Mouse (Mus musculus) lung, postnatal 0 days (tissue): Measurements from ENCODE around the gene Prss35. TPM values are rescaled to one million over a fixed set of nuclear protein-coding genes. Genes with fewer than 3 reads are reported as not detected.

Experiments used
- ATAC-seq: fragments of 200-750 bp; cut with Nextera tagmentation; 2 replicates; pipeline ENCODE4 v1.8.0; 2017; ENCODE audit warnings: moderate library complexity
- DNase-seq: peaks from one replicate; pipeline ENCODE4 v3.0.0-alpha.2; 2016; ENCODE audit warnings: low spot score
- H3K27ac ChIP-seq: fragments of 300-500 bp; sonication (generic); 2 replicates; pipeline ENCODE4 v1.5.1; 2014; ENCODE audit warnings: antibody characterized with exemption, mild to moderate bottlenecking, low read length, mixed read lengths
- H3K27me3 ChIP-seq: fragments of 300-500 bp; sonication (generic); replicated peaks from 2 replicates; pipeline ENCODE4 v1.6.1; 2014; ENCODE audit warnings: low read length, mixed read lengths; ENCODE audit not compliant: insufficient read depth
- H3K36me3 ChIP-seq: fragments of 300-500 bp; sonication (generic); 2 replicates; pipeline ENCODE4 v1.6.1; 2014; ENCODE audit warnings: low read length, mixed read lengths; ENCODE audit not compliant: insufficient read depth
- H3K4me1 ChIP-seq: fragments of 300-500 bp; sonication (generic); 2 replicates; pipeline ENCODE4 v1.6.1; 2014; ENCODE audit warnings: antibody characterized with exemption, low read depth, low read length, mixed read lengths; ENCODE audit not compliant: insufficient read depth
- H3K4me2 ChIP-seq: fragments of 300-500 bp; sonication (generic); replicated peaks from 2 replicates; pipeline ENCODE4 v1.6.1; 2014; ENCODE audit warnings: low read depth, mild to moderate bottlenecking, low read length, moderate library complexity, mixed read lengths
- H3K4me3 ChIP-seq: fragments of 300-500 bp; sonication (generic); 2 replicates; pipeline ENCODE4 v1.5.1; 2014; ENCODE audit warnings: low read depth, low read length
- H3K9ac ChIP-seq: fragments of 300-500 bp; sonication (generic); replicated peaks from 2 replicates; pipeline ENCODE4 v1.6.1; 2014; ENCODE audit warnings: low read depth, mild to moderate bottlenecking
- H3K9me3 ChIP-seq: fragments of 300-500 bp; sonication (generic); 2 replicates; pipeline ENCODE4 v1.6.1; 2016; ENCODE audit warnings: low read length, mixed read lengths
- CTCF ChIP-seq: IDR thresholded peaks from 2 replicates; pipeline ENCODE4 v1.5.1; 2016; ENCODE audit warnings: antibody characterized with exemption, mild to moderate bottlenecking
- EP300 ChIP-seq: IDR thresholded peaks from 2 replicates; pipeline ENCODE4 v1.6.1; 2016; ENCODE audit warnings: antibody characterized with exemption, mild to moderate bottlenecking, control low read depth
- WGBS: fragments of 180-500 bp; shearing (Covaris S2); extraction: QIAGEN DNeasy Blood & Tissue Kit; methylation state at CpG from one replicate; pipeline ENCODE4 v1.1.7; 2014; 5-methylcytosine and 5-hydroxymethylcytosine counted together
- polyA plus RNA-seq: library from polyadenylated mRNA; unstranded; fragments of >200 nt; fragmentation: Nextera tagmentation; extraction: Ambion mirVana; gene quantifications from 2 replicates; pipeline ENCODE4 v1.2.1, GENCODE M21; 2015

Gene Prss35
- polyA plus RNA-seq, 1 experiment from 2014 or later, result 18.0 TPM

DNA sequence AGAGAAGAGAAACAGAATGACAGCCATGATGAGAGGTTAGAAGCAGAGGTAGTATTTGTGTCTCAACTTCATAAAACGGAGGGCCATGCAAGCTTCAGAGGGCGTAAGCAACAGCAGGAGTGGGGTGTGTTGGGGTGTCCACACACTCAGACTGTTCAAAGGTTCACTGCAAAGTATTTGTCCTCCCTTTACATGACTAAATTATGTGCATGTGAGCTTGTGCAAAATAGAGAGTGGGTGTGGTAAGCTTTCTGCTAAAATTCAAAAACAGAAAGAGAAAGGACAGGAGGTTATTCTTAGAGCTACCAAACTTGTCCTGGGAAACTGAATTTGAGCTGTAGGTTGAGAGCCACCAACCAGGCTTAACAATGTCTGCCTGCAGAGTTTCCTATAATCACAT, 39.4 kb downstream of the Prss35 start:
- ATAC-seq, result no peak
- H3K9me3 ChIP-seq, result no peaks in the 10 kb centered on the region
- H3K27me3 ChIP-seq, result no peaks in the 10 kb centered on the region
- no peak overlapping the region for H3K4me2 ChIP-seq
- H3K27ac ChIP-seq, result no peak overlapping the region
- 88% methylated on average over 2 of the region's 2 CpGs for WGBS
- DNase-seq, result no peak
- TF ChIP-seq EP300 (no peak), CTCF (no peak)
- H3K9ac ChIP-seq, result no peak overlapping the region
- no peak overlapping the region for H3K4me3 ChIP-seq
- H3K4me1 ChIP-seq, result no peaks in the 10 kb centered on the region
- H3K36me3 ChIP-seq, result no peaks in the 10 kb centered on the region

DNA sequence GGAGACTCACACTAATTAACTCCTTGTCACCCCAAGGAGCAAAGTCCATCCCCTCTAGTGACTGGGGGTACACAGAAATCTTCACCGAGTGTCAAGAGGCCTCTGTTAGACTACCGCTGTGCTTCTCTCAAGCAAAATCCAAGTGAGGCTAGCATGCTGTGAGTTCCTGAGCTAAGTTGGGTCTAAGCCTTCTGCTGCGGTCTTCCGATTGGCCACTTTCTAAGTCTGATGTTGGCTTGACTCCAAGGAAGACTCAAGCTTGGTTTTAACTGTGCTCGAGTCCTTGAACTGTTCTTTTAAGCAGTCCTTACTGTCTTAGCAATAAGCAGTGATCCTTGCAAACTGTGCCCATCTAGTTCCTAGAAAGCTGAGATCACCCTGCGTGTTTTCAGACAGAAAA, 45.7 kb downstream of the Prss35 start:
- Histone ChIP-seq H3K4me3 (no peak overlapping the region), H3K27me3 (no peaks in the 10 kb centered on the region), H3K9ac (no peak overlapping the region), H3K4me1 (no peaks in the 10 kb centered on the region), H3K4me2 (no peak overlapping the region), H3K27ac (no peak overlapping the region), H3K36me3 (no peaks in the 10 kb centered on the region), H3K9me3 (no peaks in the 10 kb centered on the region)
- DNase-seq (no peak), ATAC-seq (no peak)
- WGBS, result 59% methylated on average over 6 of the region's 6 CpGs
- no peak for TF ChIP-seq CTCF
- TF ChIP-seq EP300, result no peak

DNA sequence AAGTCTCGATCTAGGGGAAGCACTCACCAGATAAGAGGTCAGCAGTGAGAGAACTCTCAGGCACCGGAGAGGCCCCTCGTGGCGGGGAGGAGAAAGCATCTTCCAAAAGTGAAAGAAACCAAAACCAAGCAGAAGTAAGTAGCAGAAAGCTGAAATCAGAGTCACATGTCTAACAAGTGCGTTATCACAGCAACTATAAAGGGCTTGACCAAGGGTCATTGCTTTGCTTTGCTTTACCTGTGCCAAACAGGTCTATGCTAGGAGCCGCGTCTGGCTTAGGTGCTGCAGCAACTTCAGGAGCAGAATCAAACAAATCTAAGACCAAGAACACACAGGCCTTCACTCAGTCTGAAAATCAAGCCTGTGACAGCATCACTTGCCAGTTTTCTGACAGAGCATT, 48.5 kb downstream of the Prss35 start:
- no peaks in the 10 kb centered on the region for H3K4me1 ChIP-seq
- H3K9me3 ChIP-seq, result no peaks in the 10 kb centered on the region
- 64% methylated on average over 7 of the region's 7 CpGs for WGBS
- H3K4me3 ChIP-seq, result no peak overlapping the region
- no peaks in the 10 kb centered on the region for H3K27me3 ChIP-seq
- H3K27ac ChIP-seq, result no peak overlapping the region
- DNase-seq, result no peak
- ATAC-seq, result no peak
- no peak overlapping the region for H3K9ac ChIP-seq
- TF ChIP-seq EP300 (no peak), CTCF (no peak)
- H3K4me2 ChIP-seq, result no peak overlapping the region
- H3K36me3 ChIP-seq, result no peaks in the 10 kb centered on the region

DNA sequence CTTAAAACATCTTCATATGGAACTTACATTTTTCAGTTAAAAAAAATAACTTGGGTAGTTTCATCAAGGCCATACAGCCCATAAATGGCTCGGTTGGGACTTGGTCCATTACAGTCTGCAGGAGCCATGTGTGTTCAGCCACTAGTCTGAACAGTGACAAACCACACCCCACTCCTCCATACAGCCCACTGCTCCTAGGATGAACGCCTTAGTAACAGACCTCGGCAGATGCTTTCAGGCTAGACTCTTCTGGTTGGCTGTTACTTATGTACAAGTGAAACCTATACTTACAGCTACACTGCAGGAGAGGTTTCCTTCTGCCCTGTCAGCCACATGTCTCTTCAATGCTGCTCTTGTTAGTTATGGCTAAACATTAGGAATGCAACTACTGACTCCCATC, 51.8 kb downstream of the Prss35 start:
- Histone ChIP-seq H3K9ac (no peak overlapping the region), H3K4me2 (no peak overlapping the region), H3K36me3 (no peaks in the 10 kb centered on the region), H3K4me3 (no peak overlapping the region), H3K4me1 (no peaks in the 10 kb centered on the region), H3K9me3 (no peaks in the 10 kb centered on the region), H3K27me3 (no peaks in the 10 kb centered on the region), H3K27ac (no peak overlapping the region)
- DNase-seq (no peak), ATAC-seq (no peak)
- TF ChIP-seq EP300, result no peak
- TF ChIP-seq CTCF, result no peak
- WGBS, result 73% methylated on average over 3 of the region's 3 CpGs

DNA sequence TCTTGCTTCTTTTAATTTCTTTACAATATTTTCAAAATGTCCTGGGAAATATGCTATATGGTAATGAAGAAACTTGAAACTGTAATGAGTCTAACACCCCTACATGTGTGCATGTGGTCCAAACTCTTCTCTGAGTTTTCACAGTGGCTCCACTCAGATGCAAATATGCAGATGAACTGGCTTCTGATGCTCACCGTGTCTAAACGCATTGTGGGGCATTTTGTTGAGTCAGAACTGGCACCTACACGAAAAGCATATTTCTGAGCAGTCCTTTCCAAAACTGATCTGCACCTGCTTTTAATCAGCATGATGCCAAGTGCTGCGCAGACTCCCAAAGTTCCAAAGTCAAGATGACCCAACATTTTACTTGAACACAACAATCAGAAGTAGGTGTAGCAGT, 54.1 kb downstream of the Prss35 start:
- no peak for ATAC-seq

DNA sequence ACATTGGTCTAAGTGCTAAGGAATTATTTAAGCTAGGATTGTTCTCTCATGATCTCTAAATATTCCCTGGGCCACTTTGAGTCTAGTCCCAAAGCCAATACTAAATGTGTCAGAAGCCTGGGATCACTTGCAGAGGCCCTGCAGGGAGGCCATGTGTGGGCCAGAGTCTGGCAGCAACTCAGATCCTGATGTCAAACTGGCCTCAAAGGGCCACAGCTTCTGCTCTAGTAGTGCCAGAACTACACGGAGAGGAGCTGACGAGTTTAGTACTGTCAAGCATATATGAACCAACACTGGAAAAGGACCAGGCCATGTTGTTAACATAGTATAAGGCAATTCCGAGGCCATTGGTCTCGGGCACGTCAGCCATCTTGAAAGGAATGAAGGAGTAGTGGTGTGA, 54.7 kb downstream of the Prss35 start:
- DNase-seq, result no peak

More for the DNA sequence above, 54.1 kb downstream of the Prss35 start:
- Histone ChIP-seq H3K27ac (no peak overlapping the region), H3K36me3 (no peaks in the 10 kb centered on the region), H3K4me3 (no peak overlapping the region), H3K27me3 (no peaks in the 10 kb centered on the region), H3K9ac (no peak overlapping the region), H3K9me3 (no peaks in the 10 kb centered on the region), H3K4me2 (no peak overlapping the region), H3K4me1 (no peaks in the 10 kb centered on the region)
- 81% methylated on average over 4 of the region's 4 CpGs for WGBS
- TF ChIP-seq CTCF, result no peak
- TF ChIP-seq EP300, result no peak
- no peak for DNase-seq

DNA sequence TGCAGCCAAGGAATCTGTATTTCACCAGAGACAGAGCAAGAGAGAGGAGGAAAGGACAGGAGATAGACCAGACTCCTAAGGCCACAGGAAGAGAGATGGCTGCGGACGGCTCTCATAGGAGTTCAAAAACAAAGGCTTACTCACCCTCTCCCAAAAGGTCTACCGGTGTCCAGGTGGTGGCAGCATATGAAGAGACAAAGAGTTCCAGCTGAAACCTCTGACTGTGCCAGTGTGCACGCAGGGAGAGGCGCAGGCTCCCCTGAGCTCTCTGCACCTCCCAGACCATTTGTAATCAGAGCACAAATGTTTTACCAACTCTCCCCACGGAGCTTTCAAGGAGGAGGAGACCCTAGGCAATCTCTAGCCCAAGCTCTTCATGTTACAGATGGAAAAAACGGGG, 55.2 kb downstream of the Prss35 start:
- no peak overlapping the region for H3K4me2 ChIP-seq
- no peaks in the 10 kb centered on the region for H3K9me3 ChIP-seq
- TF ChIP-seq CTCF, result no peak
- no peak for TF ChIP-seq EP300
- H3K9ac ChIP-seq, result no peak overlapping the region
- H3K36me3 ChIP-seq, result no peaks in the 10 kb centered on the region
- no peak overlapping the region for H3K4me3 ChIP-seq
- DNase-seq (no peak), ATAC-seq (no peak)
- WGBS, result 35% methylated on average over 7 of the region's 7 CpGs
- no peaks in the 10 kb centered on the region for H3K27me3 ChIP-seq
- H3K27ac ChIP-seq, result no peak overlapping the region
- H3K4me1 ChIP-seq, result no peaks in the 10 kb centered on the region

More for the DNA sequence above, 54.7 kb downstream of the Prss35 start:
- 89% methylated on average over 5 of the region's 5 CpGs for WGBS
- ATAC-seq, result no peak
- H3K9me3 ChIP-seq, result no peaks in the 10 kb centered on the region
- H3K4me3 ChIP-seq, result no peak overlapping the region
- no peak overlapping the region for H3K4me2 ChIP-seq
- H3K4me1 ChIP-seq, result no peaks in the 10 kb centered on the region
- no peaks in the 10 kb centered on the region for H3K27me3 ChIP-seq
- H3K27ac ChIP-seq, result no peak overlapping the region
- no peak overlapping the region for H3K9ac ChIP-seq
- TF ChIP-seq EP300 (no peak), CTCF (no peak)
- H3K36me3 ChIP-seq, result no peaks in the 10 kb centered on the region
